Mouse (Mus musculus): ENCODE measurements around the gene Garnl3. TPM values are rescaled to one million over a fixed set of nuclear protein-coding genes. Genes with fewer than 3 reads are reported as not detected.

Gene Garnl3
- total RNA-seq, 1 experiment, result 8.5 TPM

GRCm38 (mm10) chr2:33033281-33033680 lies 98.2 kb downstream of the Garnl3 start:
- no peak overlapping the region for H3K9ac ChIP-seq (ENCODE audit: insufficient read depth, low read depth, low read length, poor library complexity, severe bottlenecking)
- no peaks in the 10 kb centered on the region for H3K4me1 ChIP-seq (ENCODE audit: control insufficient read depth in 2 of 2, insufficient read depth in 2 of 2, low read length in 2 of 2, poor library complexity in 1 of 2)
- no peaks in the 10 kb centered on the region; the same call in 1 of the 2 replicates for H3K36me3 ChIP-seq (ENCODE audit: control insufficient read depth, insufficient read depth, low read length, poor library complexity, severe bottlenecking)
- no peaks in the 10 kb centered on the region for H3K9me3 ChIP-seq (ENCODE audit: control insufficient read depth, insufficient read depth, low read depth, low read length)
- no peak overlapping the region for H3K4me3 ChIP-seq (ENCODE audit: insufficient read depth in 1 of 2, low read depth in 1 of 2, low read length in 2 of 2, poor library complexity in 1 of 2, severe bottlenecking in 1 of 2)
- in situ Hi-C loops (cut with MboI; ENCODE audit: low sequenced_read_pairs in 2 of 2, unreplicated experiment in 2 of 2), result no loop called here
- no peak for TF ChIP-seq ZNF384 (IDR thresholded peaks at IDR 0.05; ENCODE audit: low read depth, low read length)
- no peak for TF ChIP-seq ZC3H11A (IDR thresholded peaks at IDR 0.05; ENCODE audit: borderline replicate concordance, low read depth, low read length)
- TF ChIP-seq CHD2 (IDR thresholded peaks at IDR 0.05; ENCODE audit: low read depth, low read length), result no peak
- no peak for TF ChIP-seq HCFC1 (IDR thresholded peaks at IDR 0.05; ENCODE audit: borderline replicate concordance, insufficient read depth, low read length)
- no peak for TF ChIP-seq MAFK (IDR thresholded peaks at IDR 0.05; ENCODE audit: insufficient read depth, low read depth, low read length)
- no peak for DNase-seq (ENCODE audit: low read depth, low spot score)
- no peak overlapping the region for H3K27ac ChIP-seq (ENCODE audit: insufficient read depth, low read depth, low read length, poor library complexity, severe bottlenecking)

- no peaks in the 10 kb centered on the region for H3K4me1 ChIP-seq (ENCODE audit: control insufficient read depth in 2 of 2, insufficient read depth in 2 of 2, low read length in 2 of 2, poor library complexity in 1 of 2)
- H3K4me3 ChIP-seq (ENCODE audit: insufficient read depth in 1 of 2, low read depth in 1 of 2, low read length in 2 of 2, poor library complexity in 1 of 2, severe bottlenecking in 1 of 2), result no peak overlapping the region
- no peaks in the 10 kb centered on the region; the same call in 1 of the 2 replicates for H3K36me3 ChIP-seq (ENCODE audit: control insufficient read depth, insufficient read depth, low read length, poor library complexity, severe bottlenecking)
- H3K27ac ChIP-seq (ENCODE audit: insufficient read depth, low read depth, low read length, poor library complexity, severe bottlenecking), result no peak overlapping the region
- H3K9me3 ChIP-seq (ENCODE audit: control insufficient read depth, insufficient read depth, low read depth, low read length), result no peaks in the 10 kb centered on the region
- H3K9ac ChIP-seq (ENCODE audit: insufficient read depth, low read depth, low read length, poor library complexity, severe bottlenecking), result no peak overlapping the region
- in situ Hi-C loops (cut with MboI; ENCODE audit: low sequenced_read_pairs in 2 of 2, unreplicated experiment in 2 of 2), result no loop called here
- TF ChIP-seq MAFK (IDR thresholded peaks at IDR 0.05; ENCODE audit: insufficient read depth, low read depth, low read length) (no peak), CHD2 (IDR thresholded peaks at IDR 0.05; ENCODE audit: low read depth, low read length) (no peak)
- no peak for DNase-seq (ENCODE audit: low read depth, low spot score)
Observed at GRCm38 (mm10) chr2:33032391-33033062, 98.9 kb downstream of the Garnl3 start.

GRCm38 (mm10) chr2:33025040-33025439 lies 106.4 kb downstream of the Garnl3 start:
- H3K9ac ChIP-seq (ENCODE audit: insufficient read depth, low read depth, low read length, poor library complexity, severe bottlenecking), result no peak overlapping the region
- in situ Hi-C loops (cut with MboI; ENCODE audit: low sequenced_read_pairs in 2 of 2, unreplicated experiment in 2 of 2), result no loop called here
- no peak overlapping the region for H3K4me3 ChIP-seq (ENCODE audit: insufficient read depth in 1 of 2, low read depth in 1 of 2, low read length in 2 of 2, poor library complexity in 1 of 2, severe bottlenecking in 1 of 2)
- no peak for TF ChIP-seq ZC3H11A (IDR thresholded peaks at IDR 0.05; ENCODE audit: borderline replicate concordance, low read depth, low read length)
- no peak for TF ChIP-seq CHD2 (IDR thresholded peaks at IDR 0.05; ENCODE audit: low read depth, low read length)
- no peak for TF ChIP-seq ZNF384 (IDR thresholded peaks at IDR 0.05; ENCODE audit: low read depth, low read length)
- no peak for TF ChIP-seq MAFK (IDR thresholded peaks at IDR 0.05; ENCODE audit: insufficient read depth, low read depth, low read length)
- no peak for TF ChIP-seq HCFC1 (IDR thresholded peaks at IDR 0.05; ENCODE audit: borderline replicate concordance, insufficient read depth, low read length)
- no peaks in the 10 kb centered on the region for H3K36me3 ChIP-seq (ENCODE audit: control insufficient read depth, insufficient read depth, low read length, poor library complexity, severe bottlenecking)
- no peak overlapping the region for H3K27ac ChIP-seq (ENCODE audit: insufficient read depth, low read depth, low read length, poor library complexity, severe bottlenecking)
- no peaks in the 10 kb centered on the region for H3K9me3 ChIP-seq (ENCODE audit: control insufficient read depth, insufficient read depth, low read depth, low read length)
- DNase-seq (ENCODE audit: low read depth, low spot score), result no peak
- H3K4me1 ChIP-seq (ENCODE audit: control insufficient read depth in 2 of 2, insufficient read depth in 2 of 2, low read length in 2 of 2, poor library complexity in 1 of 2), result peaks cover 0 to 9% of the 10 kb centered on the region in 2 experiments; a peak in 1 of 4 replicates

DNA sequence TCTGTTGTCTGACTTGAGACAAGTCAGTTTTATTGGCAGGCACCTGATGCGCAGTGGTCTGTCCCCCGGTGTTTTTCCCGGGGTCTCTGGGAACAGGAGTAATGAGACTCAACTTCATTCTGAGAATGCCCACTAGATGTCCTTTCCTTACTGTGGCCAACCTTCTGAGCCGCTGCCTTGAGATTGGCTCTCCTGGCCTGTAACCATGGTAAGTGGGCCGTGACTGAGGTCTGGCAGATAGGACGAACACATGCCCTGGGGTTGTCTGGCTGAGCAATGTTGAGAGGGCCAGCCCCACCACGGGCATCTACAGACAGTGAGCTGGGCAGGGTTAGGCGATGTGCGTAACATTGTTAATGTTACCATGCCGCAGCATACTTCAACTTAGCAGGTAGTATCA lies 106.9 kb downstream of the Garnl3 start:
- TF ChIP-seq HCFC1 (IDR thresholded peaks at IDR 0.05; ENCODE audit: borderline replicate concordance, insufficient read depth, low read length) (no peak), CHD2 (IDR thresholded peaks at IDR 0.05; ENCODE audit: low read depth, low read length) (no peak), ZNF384 (IDR thresholded peaks at IDR 0.05; ENCODE audit: low read depth, low read length) (no peak), ZC3H11A (IDR thresholded peaks at IDR 0.05; ENCODE audit: borderline replicate concordance, low read depth, low read length) (no peak), MAFK (IDR thresholded peaks at IDR 0.05; ENCODE audit: insufficient read depth, low read depth, low read length) (no peak)
- Histone ChIP-seq H3K4me3 (ENCODE audit: insufficient read depth in 1 of 2, low read depth in 1 of 2, low read length in 2 of 2, poor library complexity in 1 of 2, severe bottlenecking in 1 of 2) (no peak overlapping the region), H3K9ac (ENCODE audit: insufficient read depth, low read depth, low read length, poor library complexity, severe bottlenecking) (no peak overlapping the region), H3K4me1 (ENCODE audit: control insufficient read depth in 2 of 2, insufficient read depth in 2 of 2, low read length in 2 of 2, poor library complexity in 1 of 2) (peaks cover 0 to 9% of the 10 kb centered on the region in 2 experiments; a peak in 1 of 4 replicates), H3K9me3 (ENCODE audit: control insufficient read depth, insufficient read depth, low read depth, low read length) (no peaks in the 10 kb centered on the region), H3K36me3 (ENCODE audit: control insufficient read depth, insufficient read depth, low read length, poor library complexity, severe bottlenecking) (no peaks in the 10 kb centered on the region), H3K27ac (ENCODE audit: insufficient read depth, low read depth, low read length, poor library complexity, severe bottlenecking) (no peak overlapping the region)
- in situ Hi-C loops (cut with MboI; ENCODE audit: low sequenced_read_pairs in 2 of 2, unreplicated experiment in 2 of 2), result no loop called here
- DNase-seq (ENCODE audit: low read depth, low spot score), result no peak

Data from ES-E14 (cell line).